Mouse (Mus musculus) adrenal gland, postnatal 4 days (tissue): ENCODE data around the gene Gm9803. TPM values are rescaled to one million over a fixed set of nuclear protein-coding genes. Genes with fewer than 3 reads are reported as not detected.
A peak's percentile ranks its signal among the peaks of the same experiment; 100 is the strongest.

ENCODE experiments used
- DNase-seq, 2 experiments: peaks; one replicate each; pipeline ENCODE4 v3.0.0; 2021 to 2022; ENCODE audit warnings: low spot score in 2 of 2, mixed read lengths in 2 of 2
- total RNA-seq, 2 experiments: library from RNA; stranded (reverse); gene quantifications; 2 replicates each; pipeline ENCODE4 v1.2.3; 2021

The Gm9803 gene
- total RNA-seq, 2 experiments from 2014 or later, result 11.7 to 16.4 TPM

DNA sequence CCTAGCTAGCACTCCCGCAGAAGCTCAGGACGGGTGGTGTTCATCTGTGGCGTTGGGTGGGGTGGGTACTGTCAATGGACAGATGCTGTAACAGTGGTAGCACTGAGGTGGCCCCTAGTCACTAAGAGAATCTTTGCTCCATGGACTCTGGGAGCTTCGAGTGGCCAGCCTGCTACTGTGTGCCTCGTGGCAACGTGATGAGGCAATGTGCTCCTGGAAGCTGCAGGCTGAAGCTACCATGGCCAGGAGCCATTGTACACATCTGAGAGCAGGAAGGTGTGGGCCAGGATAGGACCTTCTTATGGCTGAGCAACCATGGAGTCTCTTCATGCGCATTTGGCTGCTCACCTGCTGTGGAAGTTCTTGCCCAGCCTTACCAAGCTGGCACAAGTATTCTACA is 14.7 kb upstream of the Gm9803 start:
- no peak for DNase-seq

GRCm38 (mm10) chr10:43512976-43513375 is 10.9 kb upstream of the Gm9803 start:
- DNase-seq, result no peak

DNA sequence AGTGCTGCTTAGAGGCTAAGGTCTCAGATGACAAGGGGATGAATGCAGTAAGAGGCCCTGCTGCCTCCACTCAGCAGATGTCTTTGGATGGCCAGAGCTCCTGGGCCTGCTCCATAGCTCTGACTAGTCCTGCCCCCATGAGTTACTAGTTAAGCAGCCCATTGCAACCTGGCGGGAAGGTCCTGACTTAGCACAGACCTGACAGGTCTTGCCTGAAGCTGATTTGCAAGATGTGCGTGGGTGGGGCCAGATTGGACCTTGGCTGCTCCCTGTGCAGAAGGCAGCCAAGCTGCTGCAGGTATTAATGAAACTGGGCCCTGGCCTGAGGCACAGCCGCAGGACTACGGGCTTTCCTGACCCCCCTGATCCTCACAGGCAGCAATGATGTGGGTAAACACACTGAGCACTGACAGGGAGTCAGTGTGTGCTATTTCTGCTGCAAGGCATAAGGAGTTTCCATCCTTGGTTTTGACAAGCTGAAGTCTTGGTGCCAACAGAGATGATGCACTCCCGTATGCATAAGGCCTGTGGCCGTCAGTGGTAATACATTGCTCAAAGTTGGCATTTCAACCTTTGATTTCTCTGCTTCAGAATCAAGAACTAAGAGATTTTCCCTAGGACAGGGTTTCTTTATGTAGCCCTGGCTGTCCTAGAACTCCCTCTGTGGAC is 6.8 kb upstream of the Gm9803 start:
- DNase-seq, result no peak

DNA sequence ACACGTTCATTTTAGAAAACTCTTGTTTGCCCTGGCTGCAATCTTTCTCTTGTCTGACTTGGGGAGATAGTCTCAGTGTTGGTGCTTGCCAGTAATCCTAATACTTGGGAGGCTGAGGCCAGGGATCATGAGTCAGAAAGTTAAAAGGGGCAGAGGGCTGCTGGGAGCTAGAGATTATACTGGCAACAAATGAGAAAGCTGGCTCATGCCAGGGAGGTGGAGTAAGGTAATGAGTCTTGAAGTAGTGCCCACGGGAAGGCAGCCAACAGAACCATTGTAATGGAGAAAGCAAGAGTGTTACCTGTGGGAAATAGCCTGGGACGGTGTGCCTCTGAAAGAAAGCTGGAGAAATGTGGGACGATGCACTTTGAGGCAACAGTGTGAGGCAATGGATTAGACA is 6.0 kb upstream of the Gm9803 start:
- no peak for DNase-seq

GRCm38 (mm10) chr10:43518368-43518767 is 5.5 kb upstream of the Gm9803 start:
- no peak for DNase-seq

GRCm38 (mm10) chr10:43519977-43520376 is 3.9 kb upstream of the Gm9803 start:
- DNase-seq, result no peak

DNA sequence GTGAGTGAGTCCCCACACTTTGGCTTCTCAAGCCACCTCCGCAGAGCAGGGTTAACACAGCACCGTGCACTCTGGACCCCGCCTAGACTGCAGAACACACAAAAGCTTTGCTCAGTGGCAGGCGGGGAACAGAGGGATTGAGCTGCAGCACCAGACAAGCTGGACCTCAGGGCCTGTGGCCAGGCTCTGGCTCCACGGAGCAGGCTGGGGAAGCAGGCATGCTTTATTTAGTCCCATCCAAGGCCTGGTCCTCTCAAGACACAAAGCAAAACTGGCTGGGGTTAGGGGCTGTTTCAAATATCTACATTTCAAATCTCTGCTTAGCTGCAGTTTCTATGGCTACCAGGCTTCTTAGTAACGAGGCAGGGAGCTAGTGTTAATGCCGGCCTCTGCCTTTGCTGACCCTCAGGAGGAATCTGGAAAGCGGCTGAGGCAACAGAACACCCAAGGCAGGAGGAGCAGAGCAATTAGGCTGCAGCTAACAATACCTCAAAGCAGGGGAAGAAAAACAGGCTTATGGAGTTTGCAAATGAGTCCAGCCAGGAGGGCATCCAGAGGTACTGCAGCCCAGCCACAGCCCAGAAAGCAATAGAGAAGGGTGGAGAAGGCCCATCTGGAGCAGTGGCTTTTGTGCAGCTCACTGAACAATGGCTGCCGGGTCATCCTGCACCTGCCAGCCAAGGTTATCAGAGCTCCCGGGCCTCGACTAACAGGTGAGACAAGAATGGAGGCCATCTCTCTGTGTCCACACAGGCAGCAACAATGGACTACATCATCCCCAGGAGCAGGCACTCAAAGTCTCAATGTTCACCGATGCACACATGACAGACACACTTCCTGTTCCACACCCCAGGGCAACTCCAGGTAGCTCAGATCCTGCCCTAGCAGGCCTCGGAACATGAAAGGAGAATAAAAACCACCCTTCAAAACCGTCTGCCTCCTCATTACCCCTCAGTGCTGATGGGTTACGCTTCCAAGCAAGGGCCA is 3.7 kb downstream of the Gm9803 start:
- DNase-seq, result no peak

DNA sequence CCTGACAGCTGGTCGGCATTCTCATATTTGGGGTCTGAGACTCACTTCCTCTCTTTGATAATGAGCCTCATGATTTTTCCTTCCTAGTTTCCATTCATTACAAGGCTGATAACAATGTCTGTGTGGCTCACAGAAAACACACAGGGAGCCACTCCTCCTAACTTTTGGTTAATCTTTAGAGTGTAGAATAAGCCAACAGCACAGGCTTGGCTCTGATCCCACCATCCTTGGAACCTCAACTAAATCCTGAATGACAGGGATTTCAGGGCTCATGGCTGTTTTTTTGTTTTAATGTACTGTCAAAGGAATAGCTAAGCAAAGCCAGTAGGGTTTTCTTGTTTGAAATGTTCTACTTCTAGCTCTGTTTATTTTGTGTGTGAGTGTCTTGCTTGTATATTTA is 10.5 kb downstream of the Gm9803 start:
- no peak for DNase-seq

DNA sequence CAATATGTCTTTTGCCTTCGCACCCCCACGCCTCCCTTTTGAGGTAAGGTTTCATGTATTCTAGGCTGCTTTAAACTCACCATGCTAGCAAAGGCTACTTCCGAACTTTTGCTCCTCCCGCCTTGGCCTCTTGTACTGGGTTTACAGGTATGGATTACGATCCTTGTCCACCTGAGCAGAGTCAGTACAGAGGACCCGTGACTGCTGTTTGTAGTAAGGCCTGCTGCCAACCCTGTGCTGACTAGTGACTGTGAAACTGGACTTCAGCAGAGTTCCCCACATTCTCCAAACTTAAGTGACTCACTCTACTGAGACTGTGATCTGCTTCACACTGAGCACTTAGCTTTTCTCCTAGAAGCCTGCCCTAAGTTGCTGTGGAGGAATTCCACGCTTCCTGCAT is 13.8 kb downstream of the Gm9803 start:
- no peak for DNase-seq

DNA sequence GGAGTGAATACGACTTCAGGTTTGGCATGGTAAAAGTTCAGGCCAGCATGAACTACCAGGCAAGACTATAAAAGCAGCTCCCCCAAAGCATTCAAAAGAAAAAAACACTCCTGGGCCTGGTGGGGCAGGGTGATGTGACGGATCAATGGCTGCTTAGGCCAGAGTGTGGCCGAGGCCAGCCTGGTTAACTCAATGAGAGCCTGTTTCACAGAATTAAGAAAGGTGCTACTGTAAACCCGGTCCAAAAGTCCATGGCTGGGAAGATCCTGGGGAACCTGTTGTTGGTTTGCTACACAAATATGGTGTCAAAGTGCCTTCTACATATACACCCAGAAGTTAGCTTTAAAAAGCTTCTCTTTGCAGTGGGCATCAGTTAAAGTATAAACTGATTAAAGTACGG is 14.9 kb downstream of the Gm9803 start:
- DNase-seq, result no peak

GRCm38 (mm10) chr10:43539746-43540310 is 15.9 kb downstream of the Gm9803 start:
- DNase-seq, result no peak

DNA sequence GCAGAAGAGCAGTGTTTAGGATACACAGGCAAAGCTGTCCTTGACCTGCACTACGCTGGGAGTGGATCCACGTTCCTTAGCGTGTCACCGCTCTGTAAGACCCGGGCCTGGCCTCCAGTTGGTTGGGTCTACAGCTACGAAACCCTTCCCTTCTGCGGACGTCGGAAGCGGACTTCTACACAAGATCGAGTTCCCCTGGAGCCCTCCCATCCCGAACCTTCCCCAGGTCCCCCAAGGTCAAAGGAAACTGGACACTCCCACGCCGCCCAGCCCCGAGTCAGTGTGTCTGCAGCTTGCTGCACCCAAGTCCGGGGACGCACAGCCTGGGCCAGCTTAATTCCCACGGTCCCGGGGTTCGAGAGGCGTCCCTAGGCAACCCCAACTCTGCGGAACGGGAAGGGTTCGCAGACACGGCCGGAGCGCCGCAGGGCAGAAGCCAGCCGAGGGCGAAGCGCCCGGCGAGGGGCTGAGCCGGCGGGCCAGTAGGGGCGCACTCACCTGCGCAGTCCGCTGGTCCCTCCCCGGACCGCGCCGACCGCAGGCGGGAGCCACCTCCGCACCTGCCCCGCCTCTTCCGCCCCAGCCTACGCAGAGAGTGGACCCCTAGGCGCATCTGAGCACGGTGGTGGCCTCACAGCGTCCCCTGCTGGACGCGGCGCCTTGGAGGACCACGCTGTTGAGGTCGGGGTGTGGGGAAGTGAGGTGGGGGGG is 16.7 kb downstream of the Gm9803 start, which contains the start of gene 1700021F05Rik:
Gene 1700021F05Rik, minus strand, starts transcription at position 553 of the 711 bp plus-strand sequence.
- peak; percentile 89 to 91 for DNase-seq

- DNase-seq, result no peak
These were observed 17.3 kb downstream of the Gm9803 start for GRCm38 (mm10) chr10:43541153-43541544.

DNA sequence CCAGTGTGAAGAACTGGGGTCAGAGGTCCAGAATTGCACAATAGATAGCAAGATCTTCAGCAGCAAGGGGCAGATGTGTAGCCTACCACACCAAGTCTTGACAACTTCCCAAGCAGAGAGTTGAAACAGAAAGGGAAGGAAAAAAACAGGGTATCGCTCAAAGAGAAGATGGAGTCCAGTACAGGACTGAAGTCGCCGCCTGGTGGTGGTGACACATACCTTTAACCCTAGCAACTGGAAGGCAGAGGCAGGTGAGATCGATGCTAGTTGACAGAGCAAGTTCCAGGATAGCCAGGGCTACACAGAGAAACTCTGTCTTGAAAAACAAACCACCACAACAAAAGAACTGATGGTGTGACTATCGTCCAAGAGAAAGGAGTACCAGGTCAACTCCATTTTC is 25.5 kb downstream of the Gm9803 start:
- DNase-seq, result no peak

DNA sequence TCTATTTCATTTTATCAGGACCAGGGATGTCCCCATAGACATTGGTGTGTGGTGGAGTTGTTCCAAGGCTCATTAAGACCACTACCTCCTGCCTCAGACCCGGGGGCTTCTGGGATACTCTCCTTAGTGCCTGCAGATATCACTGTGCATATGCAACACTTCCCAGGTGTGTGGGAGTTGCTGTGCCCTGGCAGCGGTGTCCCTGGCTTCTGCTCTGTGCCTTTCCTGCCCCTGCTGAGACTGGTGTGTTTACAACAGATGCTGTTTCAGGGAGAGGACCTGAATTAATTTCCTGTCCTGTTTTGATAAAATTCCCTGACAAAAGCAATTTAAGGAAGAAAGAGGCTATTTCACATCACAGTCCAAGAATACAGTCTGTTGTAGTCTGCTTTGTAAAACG is 27.0 kb downstream of the Gm9803 start:
- no peak for DNase-seq

DNA sequence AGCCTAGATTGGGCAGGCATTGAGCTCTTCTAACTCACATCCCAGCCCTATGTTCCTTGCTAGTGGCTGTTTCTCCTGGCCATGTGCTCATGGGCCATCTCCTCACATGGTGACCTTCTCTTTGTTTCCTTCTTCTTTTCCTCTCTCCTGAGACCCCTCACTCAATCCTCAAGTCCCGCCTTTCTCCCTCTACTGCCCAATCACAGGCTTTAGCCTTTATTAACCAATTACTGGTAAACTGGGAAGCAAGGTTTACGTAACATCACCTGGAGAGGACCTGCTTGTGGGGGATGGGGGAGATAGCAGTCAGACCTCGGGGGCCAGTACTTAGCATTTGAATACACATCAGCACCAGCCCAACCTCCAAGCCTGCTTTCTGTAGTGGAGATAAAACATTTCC is 27.5 kb downstream of the Gm9803 start:
- no peak for DNase-seq

GRCm38 (mm10) chr10:43557630-43558165 is 33.8 kb downstream of the Gm9803 start:
- no peak for DNase-seq

- no peak for DNase-seq
These were observed 35.4 kb downstream of the Gm9803 start for GRCm38 (mm10) chr10:43559313-43559712.

DNA sequence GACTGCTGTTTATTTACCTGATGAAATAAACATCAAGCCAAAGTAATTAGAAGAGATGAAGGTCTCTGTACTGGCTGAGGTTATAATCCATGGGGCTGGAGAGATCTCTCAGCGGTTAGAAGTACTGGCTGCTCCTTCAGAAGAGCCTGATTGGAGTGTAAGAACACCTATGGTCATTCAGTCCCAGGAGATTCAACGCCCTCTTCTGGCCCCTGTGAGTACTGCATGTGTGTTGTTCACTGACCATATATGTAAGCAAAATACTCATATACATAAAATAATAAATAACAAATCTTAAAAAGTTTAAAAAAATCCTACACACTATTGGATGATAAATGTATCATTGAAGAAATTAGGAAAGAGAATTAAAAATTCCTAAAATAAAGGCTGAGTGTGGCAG is 36.9 kb downstream of the Gm9803 start:
- DNase-seq, result no peak

GRCm38 (mm10) chr10:43561311-43561710 is 37.4 kb downstream of the Gm9803 start:
- no peak for DNase-seq
